Mouse (Mus musculus): Measurements from ENCODE around the gene Gm17019. TPM values are rescaled to one million over a fixed set of nuclear protein-coding genes. Genes with fewer than 3 reads are reported as not detected.
"Not testable (repeated sequence)": the region's sequence is repeated elsewhere in the genome, so short reads cannot be mapped to it uniquely, and the experiment has no call there.

The Gm17019 gene
- polyA plus RNA-seq, 1 experiment from 2014 or later: not detected

DNA sequence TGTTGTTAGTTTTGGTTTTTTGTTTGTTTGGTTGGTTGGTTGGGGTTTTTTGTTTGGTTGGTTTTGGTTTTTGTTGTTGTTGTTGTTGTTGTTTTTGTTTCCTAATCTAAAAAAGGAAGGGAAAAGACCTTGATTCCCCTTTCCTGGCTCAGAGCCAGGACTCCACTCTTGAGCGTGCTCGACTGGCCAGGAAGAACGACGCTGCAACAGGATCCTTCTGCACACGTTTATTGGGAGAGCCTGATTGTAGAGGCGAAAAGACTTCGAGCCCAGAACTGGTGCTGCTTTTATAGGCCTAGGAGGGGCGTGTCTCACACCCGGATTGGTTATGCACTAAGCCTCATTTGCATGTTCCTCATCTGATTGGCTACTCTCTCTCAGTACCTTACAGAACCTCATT is 34.7 kb downstream of the Gm17019 start:
- H3K4me2 ChIP-seq (ENCODE audit: low read depth, low read length); H3K9ac ChIP-seq (replicated peaks; ENCODE audit: low read depth, low read length); H3K4me3 ChIP-seq (ENCODE audit: low read depth, low read length); ATAC-seq (ENCODE audit: low read depth); H3K9me3 ChIP-seq (ENCODE audit: control insufficient read depth, low read length); H3K36me3 ChIP-seq (ENCODE audit: control insufficient read depth, insufficient read depth, low read length); H3K4me1 ChIP-seq (ENCODE audit: control insufficient read depth, insufficient read depth, low read length); H3K27me3 ChIP-seq (ENCODE audit: control insufficient read depth, insufficient read depth, low read length); H3K27ac ChIP-seq (ENCODE audit: low read depth, low read length): not testable (repeated sequence)
- 78% methylated on average over 9 of the region's 9 CpGs for WGBS

GRCm38 (mm10) chr5:14997556-14997955 is 35.2 kb downstream of the Gm17019 start:
- not testable (repeated sequence) for H3K4me2 ChIP-seq (ENCODE audit: low read depth, low read length)

DNA sequence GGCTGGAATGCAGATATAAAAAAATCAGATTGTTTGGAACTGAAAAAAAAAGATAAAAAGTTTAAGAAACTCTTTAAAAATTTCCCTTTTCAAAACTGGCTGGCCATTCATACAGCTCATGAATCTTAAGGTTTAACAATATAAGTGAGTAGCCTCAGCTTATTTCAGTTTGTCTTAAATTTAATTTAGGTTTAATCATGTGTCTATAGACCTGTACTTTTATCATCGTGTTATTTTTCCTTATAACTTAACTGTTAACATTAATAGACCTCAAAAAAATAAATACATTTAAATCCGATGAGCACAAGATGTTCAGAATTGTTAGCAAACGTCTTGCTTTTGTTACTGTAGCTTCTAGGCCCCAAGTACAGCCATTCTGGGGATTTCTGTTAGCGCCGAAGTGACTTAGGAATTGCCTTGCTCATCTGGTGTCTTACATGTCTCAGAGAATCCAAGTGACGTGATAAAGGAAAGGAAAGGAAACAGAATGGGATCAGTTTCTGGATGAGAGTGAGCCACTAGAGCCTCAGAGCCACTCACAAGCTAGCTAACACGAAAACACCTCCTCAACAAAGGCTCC is 36.0 kb downstream of the Gm17019 start:
- not testable (repeated sequence) for H3K4me1 ChIP-seq (ENCODE audit: control insufficient read depth, insufficient read depth, low read length); H3K4me3 ChIP-seq (ENCODE audit: low read depth, low read length); H3K27ac ChIP-seq (ENCODE audit: low read depth, low read length); H3K9me3 ChIP-seq (ENCODE audit: control insufficient read depth, low read length); H3K9ac ChIP-seq (replicated peaks; ENCODE audit: low read depth, low read length); ATAC-seq (ENCODE audit: low read depth); H3K36me3 ChIP-seq (ENCODE audit: control insufficient read depth, insufficient read depth, low read length); H3K4me2 ChIP-seq (ENCODE audit: low read depth, low read length); H3K27me3 ChIP-seq (ENCODE audit: control insufficient read depth, insufficient read depth, low read length)
- 74% methylated on average over 6 of the region's 7 CpGs for WGBS

More at GRCm38 (mm10) chr5:14997556-14997955, 35.2 kb downstream of the Gm17019 start:
- WGBS: 83% methylated on average over 4 of the region's 4 CpGs
- H3K9me3 ChIP-seq (ENCODE audit: control insufficient read depth, low read length); H3K36me3 ChIP-seq (ENCODE audit: control insufficient read depth, insufficient read depth, low read length); H3K9ac ChIP-seq (replicated peaks; ENCODE audit: low read depth, low read length); H3K27ac ChIP-seq (ENCODE audit: low read depth, low read length); ATAC-seq (ENCODE audit: low read depth); H3K4me1 ChIP-seq (ENCODE audit: control insufficient read depth, insufficient read depth, low read length); H3K27me3 ChIP-seq (ENCODE audit: control insufficient read depth, insufficient read depth, low read length); H3K4me3 ChIP-seq (ENCODE audit: low read depth, low read length): not testable (repeated sequence)

- H3K27ac ChIP-seq (ENCODE audit: low read depth, low read length); H3K9me3 ChIP-seq (ENCODE audit: control insufficient read depth, low read length); H3K9ac ChIP-seq (replicated peaks; ENCODE audit: low read depth, low read length); H3K4me3 ChIP-seq (ENCODE audit: low read depth, low read length); H3K27me3 ChIP-seq (ENCODE audit: control insufficient read depth, insufficient read depth, low read length); H3K4me2 ChIP-seq (ENCODE audit: low read depth, low read length); H3K36me3 ChIP-seq (ENCODE audit: control insufficient read depth, insufficient read depth, low read length); H3K4me1 ChIP-seq (ENCODE audit: control insufficient read depth, insufficient read depth, low read length): not testable (repeated sequence)
- WGBS: 91% methylated on average over 6 of the region's 6 CpGs
- ATAC-seq (ENCODE audit: low read depth): 0 out of 2 replicates have a peak, but pooled peaks have one; percentile 58
Observed at GRCm38 (mm10) chr5:14994124-14994523, 38.7 kb downstream of the Gm17019 start.

DNA sequence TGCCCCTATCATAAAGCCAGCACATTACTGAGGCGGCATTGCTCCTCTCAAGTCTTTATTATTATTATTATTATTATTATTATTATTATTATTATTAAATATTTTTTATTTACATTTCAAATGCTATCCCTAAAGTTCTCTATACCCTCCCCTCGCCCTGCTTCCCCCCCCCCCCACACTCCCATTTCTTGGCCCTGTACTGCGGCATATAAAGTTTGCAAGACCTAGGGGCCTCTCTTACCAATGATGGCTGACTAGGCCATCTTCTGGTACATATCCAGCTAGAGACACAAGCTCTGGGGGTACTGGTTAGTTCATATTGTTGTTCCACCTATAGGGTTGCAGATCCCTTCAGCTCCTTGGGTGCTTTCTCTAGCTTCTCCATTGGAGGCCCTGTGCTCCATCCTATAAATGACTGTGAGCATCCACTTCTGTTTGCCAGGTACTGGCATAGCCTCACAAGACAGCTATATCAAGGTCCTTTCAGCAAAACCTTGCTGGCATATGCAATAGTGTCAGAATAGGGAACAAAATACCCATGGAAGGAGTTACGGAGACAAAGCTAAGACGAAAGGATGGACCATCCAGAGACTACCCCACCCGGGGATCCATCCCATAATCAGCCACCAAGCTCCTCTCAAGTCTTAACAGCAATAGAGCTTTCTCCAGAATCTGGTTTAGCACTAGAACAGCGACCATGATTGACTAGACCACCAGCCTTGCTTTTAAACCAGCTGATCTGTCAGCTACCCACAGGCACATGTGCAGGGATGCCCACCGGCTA is 42.2 kb downstream of the Gm17019 start:
- H3K4me3 ChIP-seq (ENCODE audit: low read depth, low read length); H3K27ac ChIP-seq (ENCODE audit: low read depth, low read length); H3K36me3 ChIP-seq (ENCODE audit: control insufficient read depth, insufficient read depth, low read length); H3K27me3 ChIP-seq (ENCODE audit: control insufficient read depth, insufficient read depth, low read length); H3K4me1 ChIP-seq (ENCODE audit: control insufficient read depth, insufficient read depth, low read length); H3K4me2 ChIP-seq (ENCODE audit: low read depth, low read length); H3K9ac ChIP-seq (replicated peaks; ENCODE audit: low read depth, low read length); H3K9me3 ChIP-seq (ENCODE audit: control insufficient read depth, low read length): not testable (repeated sequence)
- 83% methylated on average over 7 of the region's 8 CpGs for WGBS
- peak; percentile 63; the same call in 1 of the 2 replicates for ATAC-seq (ENCODE audit: low read depth)

DNA sequence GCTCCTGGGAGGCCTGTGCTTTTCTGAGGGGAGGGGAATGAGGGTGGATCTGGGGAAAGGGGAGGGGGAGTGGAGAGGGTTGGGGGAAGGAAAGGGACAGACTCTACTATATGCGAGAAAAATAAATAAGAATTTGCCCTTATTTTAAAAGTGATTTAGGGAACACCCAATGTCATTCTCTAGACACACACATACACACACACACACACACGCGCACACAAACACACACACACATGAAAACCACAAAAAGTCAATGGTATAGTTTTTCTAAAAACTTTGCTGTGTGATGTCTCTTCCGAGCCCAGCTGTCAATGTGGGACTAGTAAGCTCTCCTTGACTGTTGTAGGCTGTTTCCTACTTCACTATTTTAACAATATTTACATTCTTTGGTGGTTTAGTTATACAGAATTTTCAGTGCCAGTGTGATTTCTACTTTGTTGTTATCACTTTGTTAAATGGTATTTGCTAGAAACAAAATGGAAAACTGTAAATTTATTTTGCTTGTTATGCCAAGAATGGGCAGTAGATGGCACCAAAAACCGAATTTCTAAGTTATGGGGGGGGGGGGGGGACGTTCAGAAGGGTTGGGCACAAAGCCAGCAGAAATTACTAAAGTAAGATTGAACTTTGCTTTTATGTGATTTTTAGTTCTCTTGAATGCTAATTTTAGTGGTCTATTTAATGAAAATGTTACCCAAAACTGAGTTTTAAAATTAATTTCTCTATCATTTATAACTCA is 46.0 kb downstream of the Gm17019 start:
- not testable (repeated sequence) for H3K9ac ChIP-seq (replicated peaks; ENCODE audit: low read depth, low read length); H3K4me2 ChIP-seq (ENCODE audit: low read depth, low read length); H3K36me3 ChIP-seq (ENCODE audit: control insufficient read depth, insufficient read depth, low read length); H3K27me3 ChIP-seq (ENCODE audit: control insufficient read depth, insufficient read depth, low read length); H3K9me3 ChIP-seq (ENCODE audit: control insufficient read depth, low read length); H3K4me3 ChIP-seq (ENCODE audit: low read depth, low read length); H3K4me1 ChIP-seq (ENCODE audit: control insufficient read depth, insufficient read depth, low read length); H3K27ac ChIP-seq (ENCODE audit: low read depth, low read length)
- peak; percentile 66 for ATAC-seq (ENCODE audit: low read depth)
- 40% methylated on average over 5 of the region's 6 CpGs for WGBS

Other genes with a start within 250 kb of the Gm17019 start
- gene Gm9758, start 118.1 kb downstream of the Gm17019 start, polyA plus RNA-seq (2014; fragmentation: Nextera tagmentation; extraction: Ambion mirVana): not detected in 2 replicates
- not detected in 2 replicates for gene Speer4e, start 94.6 kb downstream of the Gm17019 start, polyA plus RNA-seq (2014; fragmentation: Nextera tagmentation; extraction: Ambion mirVana)
- not detected in 2 replicates for gene Gm10354, start 54.1 kb downstream of the Gm17019 start, polyA plus RNA-seq (2014; fragmentation: Nextera tagmentation; extraction: Ambion mirVana)